Mouse (Mus musculus) ES-Bruce4 (cell line): ENCODE data around the gene Usp6nl.

Source experiments
- CTCF ChIP-seq: IDR thresholded peaks from one replicate; pipeline ENCODE4 v1.8.1; 2011; ENCODE audit warnings: low read depth, low read length
- POLR2A ChIP-seq: IDR thresholded peaks from one replicate; pipeline ENCODE4 v1.8.1; 2011; ENCODE audit warnings: low read length; ENCODE audit not compliant: insufficient read depth

DNA sequence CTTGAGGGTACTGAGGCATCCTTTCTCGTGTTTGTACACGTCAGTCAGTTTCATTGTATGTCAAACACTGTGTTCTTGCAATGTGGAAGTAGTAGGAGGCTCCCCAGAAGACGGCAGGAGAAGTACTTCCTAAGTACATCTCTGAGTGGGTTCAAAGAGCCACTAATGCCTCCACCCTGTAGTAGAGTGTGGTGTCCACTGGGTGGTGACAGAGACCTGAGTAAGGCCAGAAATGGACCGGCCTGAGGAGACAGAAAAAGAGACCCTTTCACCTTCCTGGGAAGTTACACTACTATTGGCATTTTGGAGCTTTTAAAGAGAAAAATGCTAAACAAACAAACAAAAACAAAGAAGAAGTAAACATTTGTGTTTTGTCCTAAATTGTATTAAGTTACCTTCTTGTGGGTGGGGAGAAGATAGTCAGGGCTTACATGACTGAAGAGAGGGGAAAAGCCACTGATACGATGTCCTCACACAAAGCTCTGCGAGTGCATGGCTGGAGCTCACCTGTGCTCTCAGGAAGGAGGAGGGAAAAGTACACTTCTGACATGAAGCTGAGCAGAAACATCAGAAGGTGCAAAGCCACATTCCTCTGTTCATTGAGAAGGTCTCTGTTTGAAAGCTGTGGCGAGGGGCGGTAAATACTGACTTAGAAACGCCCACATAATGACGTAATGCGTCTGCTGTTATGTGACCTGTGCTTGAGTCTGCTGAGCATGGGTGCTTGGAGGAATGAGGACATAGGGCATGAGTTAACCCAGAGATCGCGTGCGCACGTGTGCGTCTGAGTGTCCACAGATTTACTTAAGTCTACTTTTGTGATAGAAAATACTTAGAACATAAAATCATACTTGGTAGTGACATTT, 113.9 kb downstream of the Usp6nl start:
- TF ChIP-seq POLR2A (no peak), CTCF (peak; percentile 66)
